Mouse (Mus musculus): ENCODE data around the gene 4933427I04Rik. TPM values are rescaled to one million over a fixed set of nuclear protein-coding genes. Genes with fewer than 3 reads are reported as not detected.

Gene 4933427I04Rik
- not detected for total RNA-seq (2021)
- long read RNA-seq, experiment 1 = 0 reads
- long read RNA-seq, experiment 2 = 0 reads

GRCm38 (mm10) chr4:123859379-123859778 lies at the start of gene 4933427I04Rik:
TSS of gene 4933427I04Rik (plus strand) at chr4:123859679.
- no peak for DNase-seq

- DNase-seq = no peak
These were observed 48.8 kb upstream of the 4933427I04Rik start for GRCm38 (mm10) chr4:123810475-123811295.

- no peak for DNase-seq
These were observed 47.0 kb upstream of the 4933427I04Rik start for GRCm38 (mm10) chr4:123812525-123812924.

GRCm38 (mm10) chr4:123814030-123814501 lies 45.4 kb upstream of the 4933427I04Rik start:
- no peak for DNase-seq

GRCm38 (mm10) chr4:123819093-123819610 lies 40.3 kb upstream of the 4933427I04Rik start:
- DNase-seq = peak; percentile 32

GRCm38 (mm10) chr4:123842126-123842525 lies 17.4 kb upstream of the 4933427I04Rik start:
- no peak for DNase-seq

- DNase-seq = no peak
These were observed 2.6 kb upstream of the 4933427I04Rik start for GRCm38 (mm10) chr4:123856888-123857287.

- DNase-seq = no peak
These were observed 1.4 kb upstream of the 4933427I04Rik start for GRCm38 (mm10) chr4:123858090-123858489.

- DNase-seq = no peak
These were observed 324 bp downstream of the 4933427I04Rik start for GRCm38 (mm10) chr4:123859803-123860202.

GRCm38 (mm10) chr4:123860621-123861020 lies 1.1 kb downstream of the 4933427I04Rik start:
- DNase-seq = no peak

GRCm38 (mm10) chr4:123893726-123894125 lies 34.2 kb downstream of the 4933427I04Rik start:
- no peak for DNase-seq

GRCm38 (mm10) chr4:123894295-123894694 lies 34.8 kb downstream of the 4933427I04Rik start:
- DNase-seq = no peak

GRCm38 (mm10) chr4:123898696-123899095 lies 39.2 kb downstream of the 4933427I04Rik start:
- DNase-seq = peak; percentile 69

GRCm38 (mm10) chr4:123903432-123903831 lies 44.0 kb downstream of the 4933427I04Rik start:
- DNase-seq = no peak

- peak; percentile 100 for DNase-seq
These were observed 45.0 kb downstream of the 4933427I04Rik start, which contains the start of gene Mycbp for GRCm38 (mm10) chr4:123904333-123905125. TSS of gene Mycbp (plus strand) at chr4:123904832.

- peak; percentile 54 for DNase-seq
These were observed 45.7 kb downstream of the 4933427I04Rik start for GRCm38 (mm10) chr4:123905126-123905668.

- no peak for DNase-seq
These were observed 52.0 kb downstream of the 4933427I04Rik start for GRCm38 (mm10) chr4:123911503-123911902.

- peak; percentile 39 for DNase-seq
These were observed 53.0 kb downstream of the 4933427I04Rik start for GRCm38 (mm10) chr4:123912431-123912830.
